Mouse (Mus musculus): ENCODE data around the gene Gpc6. TPM values are rescaled to one million over a fixed set of nuclear protein-coding genes. Genes with fewer than 3 reads are reported as not detected.

Gpc6 gene
- polyA plus RNA-seq, 1 experiment, result 0.29 TPM

DNA sequence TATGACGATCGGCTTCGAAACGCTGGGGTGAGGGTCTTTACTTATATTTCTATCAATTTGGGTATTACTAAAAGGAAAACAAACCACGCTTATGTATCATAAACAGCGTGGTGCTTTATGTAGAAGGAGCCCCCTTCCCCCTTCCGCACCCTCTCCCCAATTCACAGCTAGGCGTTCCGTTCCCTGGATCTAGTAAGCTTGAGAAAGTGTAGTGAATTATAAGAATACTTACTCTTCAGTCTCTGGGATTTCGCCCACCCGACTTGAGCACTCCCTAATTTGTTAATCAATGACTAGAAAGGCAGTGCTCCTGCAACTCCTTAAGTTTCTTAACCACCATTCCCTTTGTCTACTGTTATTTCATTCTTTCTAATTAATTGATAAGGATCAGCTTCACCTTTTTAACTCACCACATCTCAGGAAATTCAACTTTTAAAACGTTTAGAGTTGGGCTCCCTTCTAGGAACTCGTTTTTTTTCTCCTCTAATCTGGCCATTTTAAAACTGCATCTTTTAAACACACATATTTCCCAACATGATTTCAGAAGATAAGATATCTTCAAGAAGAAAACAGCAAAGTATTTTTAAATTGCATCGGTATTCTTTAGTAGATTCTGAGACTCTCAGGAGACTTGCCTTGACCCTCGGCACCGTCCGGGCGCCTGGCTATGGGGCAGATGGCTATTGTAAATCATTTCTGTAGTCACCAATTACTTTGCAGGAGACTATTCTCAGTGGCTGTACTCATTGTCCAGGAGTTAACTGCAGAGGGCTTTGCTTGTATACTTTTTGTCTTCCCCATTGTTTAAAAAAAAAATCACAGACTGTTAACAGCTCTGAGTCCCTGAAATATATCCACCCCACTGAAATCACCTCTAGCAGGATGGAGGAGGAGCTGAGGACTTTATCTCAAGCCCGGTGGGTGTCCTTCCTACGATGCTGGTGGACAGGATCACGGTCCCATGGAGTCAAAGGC, 2.5 kb downstream of the Gpc6 start:
- H3K4me3 ChIP-seq (ENCODE audit: insufficient read depth, low read length), result no peak overlapping the region
- H3K4me1 ChIP-seq (ENCODE audit: control insufficient read depth, insufficient read depth, low read length), result no peaks in the 10 kb centered on the region
- no peak for TF ChIP-seq CTCF (IDR thresholded peaks at IDR 0.05; ENCODE audit: low read depth, low read length)
- TF ChIP-seq POLR2A (IDR thresholded peaks at IDR 0.05; ENCODE audit: borderline replicate concordance, low read depth, low read length), result no peak
- no peak overlapping the region for H3K27ac ChIP-seq (ENCODE audit: insufficient read depth, low read depth, low read length)

- no peak overlapping the region for H3K27ac ChIP-seq (ENCODE audit: insufficient read depth, low read depth, low read length)
- TF ChIP-seq CTCF (IDR thresholded peaks at IDR 0.05; ENCODE audit: low read depth, low read length) (no peak), POLR2A (IDR thresholded peaks at IDR 0.05; ENCODE audit: borderline replicate concordance, low read depth, low read length) (no peak)
- no peak overlapping the region for H3K4me3 ChIP-seq (ENCODE audit: insufficient read depth, low read length)
- H3K4me1 ChIP-seq (ENCODE audit: control insufficient read depth, insufficient read depth, low read length), result no peaks in the 10 kb centered on the region
Measured at GRCm38 (mm10) chr14:116928395-116928794, 3.3 kb downstream of the Gpc6 start.

GRCm38 (mm10) chr14:116928796-116929529, 3.8 kb downstream of the Gpc6 start:
- Histone ChIP-seq H3K4me1 (ENCODE audit: control insufficient read depth, insufficient read depth, low read length) (no peaks in the 10 kb centered on the region), H3K27ac (ENCODE audit: insufficient read depth, low read depth, low read length) (no peak overlapping the region), H3K4me3 (ENCODE audit: insufficient read depth, low read length) (no peak overlapping the region)
- TF ChIP-seq CTCF (IDR thresholded peaks at IDR 0.05; ENCODE audit: low read depth, low read length) (no peak), POLR2A (IDR thresholded peaks at IDR 0.05; ENCODE audit: borderline replicate concordance, low read depth, low read length) (no peak)

- H3K4me1 ChIP-seq (ENCODE audit: control insufficient read depth, insufficient read depth, low read length), result no peaks in the 10 kb centered on the region
- H3K27ac ChIP-seq (ENCODE audit: insufficient read depth, low read depth, low read length), result no peak overlapping the region
- H3K4me3 ChIP-seq (ENCODE audit: insufficient read depth, low read length), result no peak overlapping the region
- TF ChIP-seq CTCF (IDR thresholded peaks at IDR 0.05; ENCODE audit: low read depth, low read length) (no peak), POLR2A (IDR thresholded peaks at IDR 0.05; ENCODE audit: borderline replicate concordance, low read depth, low read length) (no peak)
Measured at GRCm38 (mm10) chr14:116933825-116934224, 8.7 kb downstream of the Gpc6 start.

DNA sequence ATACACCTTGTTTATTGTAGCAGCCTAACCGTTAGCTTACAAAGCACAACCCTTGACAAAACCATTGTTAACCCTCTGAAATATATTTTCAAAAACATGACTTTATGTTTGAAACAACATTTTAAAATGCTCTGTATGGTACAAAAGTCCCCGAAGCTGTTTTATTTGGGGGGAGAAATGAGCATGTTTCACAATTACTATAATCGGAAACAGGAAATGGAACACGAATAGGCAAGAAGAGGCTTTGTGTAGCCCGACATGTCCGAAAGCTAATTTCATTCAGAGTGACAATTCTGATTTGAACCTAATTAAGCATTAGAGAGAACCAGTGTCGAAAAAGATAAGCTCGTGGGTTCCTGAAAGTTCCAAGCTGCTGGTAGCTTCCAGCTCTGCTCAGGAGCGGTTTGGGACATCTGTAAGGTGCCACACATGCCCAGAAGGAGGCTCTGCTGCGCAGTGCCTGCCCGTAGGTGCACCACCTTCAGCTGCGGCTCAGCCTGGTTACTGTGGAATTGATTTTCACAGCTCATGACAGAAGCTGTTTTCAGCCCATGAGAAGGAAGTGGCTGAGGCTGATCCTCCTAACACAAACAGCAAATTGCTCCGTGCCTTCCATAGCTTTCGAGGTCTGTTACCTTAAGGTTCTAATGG, 12.9 kb downstream of the Gpc6 start:
- Histone ChIP-seq H3K4me3 (ENCODE audit: insufficient read depth, low read length) (no peak overlapping the region), H3K27ac (ENCODE audit: insufficient read depth, low read depth, low read length) (no peak overlapping the region), H3K4me1 (ENCODE audit: control insufficient read depth, insufficient read depth, low read length) (no peaks in the 10 kb centered on the region)
- TF ChIP-seq POLR2A (IDR thresholded peaks at IDR 0.05; ENCODE audit: borderline replicate concordance, low read depth, low read length) (no peak), CTCF (IDR thresholded peaks at IDR 0.05; ENCODE audit: low read depth, low read length) (no peak)

DNA sequence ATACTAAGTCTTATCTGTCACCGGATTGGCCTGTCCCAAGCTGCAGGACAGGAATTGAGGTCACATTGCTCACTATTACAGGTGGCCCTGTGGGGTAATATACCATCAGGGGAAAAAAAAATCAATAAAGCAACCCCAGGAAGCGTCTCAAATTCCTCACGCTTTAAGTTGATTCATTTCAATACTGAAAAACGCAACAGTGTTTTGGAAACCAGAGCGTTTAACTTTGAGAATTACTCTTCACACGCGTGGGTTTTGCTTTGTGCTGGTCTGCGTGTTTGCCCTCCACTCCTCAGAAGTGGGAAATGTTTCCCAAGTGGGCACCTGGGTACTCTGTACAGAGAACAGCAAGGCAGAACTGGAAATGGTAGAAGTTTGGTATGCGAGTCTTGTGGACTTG, 13.6 kb downstream of the Gpc6 start:
- H3K4me1 ChIP-seq (ENCODE audit: control insufficient read depth, insufficient read depth, low read length), result no peaks in the 10 kb centered on the region
- no peak overlapping the region for H3K4me3 ChIP-seq (ENCODE audit: insufficient read depth, low read length)
- TF ChIP-seq CTCF (IDR thresholded peaks at IDR 0.05; ENCODE audit: low read depth, low read length) (no peak), POLR2A (IDR thresholded peaks at IDR 0.05; ENCODE audit: borderline replicate concordance, low read depth, low read length) (no peak)
- no peak overlapping the region for H3K27ac ChIP-seq (ENCODE audit: insufficient read depth, low read depth, low read length)

DNA sequence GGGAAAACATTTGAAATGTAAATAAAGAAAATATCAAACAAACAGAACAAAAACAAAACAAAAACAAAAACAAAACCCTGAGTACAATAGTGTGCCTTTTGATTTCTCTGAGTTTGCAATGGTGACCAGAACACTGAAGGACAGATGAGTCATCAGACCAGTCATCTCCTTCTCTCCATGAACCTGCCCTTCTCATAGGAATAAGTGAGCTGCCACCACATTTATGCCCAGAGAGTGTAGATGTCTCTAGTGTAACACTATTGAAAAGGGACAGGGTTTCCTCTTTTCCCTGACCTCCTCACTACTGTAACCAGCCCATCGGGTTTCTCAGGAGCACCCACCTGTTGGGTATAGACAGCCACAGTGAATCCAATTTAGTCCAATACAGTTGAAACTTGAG, 14.4 kb downstream of the Gpc6 start:
- no peak overlapping the region for H3K4me3 ChIP-seq (ENCODE audit: insufficient read depth, low read length)
- no peak for TF ChIP-seq CTCF (IDR thresholded peaks at IDR 0.05; ENCODE audit: low read depth, low read length)
- no peak for TF ChIP-seq POLR2A (IDR thresholded peaks at IDR 0.05; ENCODE audit: borderline replicate concordance, low read depth, low read length)
- H3K27ac ChIP-seq (ENCODE audit: insufficient read depth, low read depth, low read length), result no peak overlapping the region
- no peaks in the 10 kb centered on the region for H3K4me1 ChIP-seq (ENCODE audit: control insufficient read depth, insufficient read depth, low read length)

DNA sequence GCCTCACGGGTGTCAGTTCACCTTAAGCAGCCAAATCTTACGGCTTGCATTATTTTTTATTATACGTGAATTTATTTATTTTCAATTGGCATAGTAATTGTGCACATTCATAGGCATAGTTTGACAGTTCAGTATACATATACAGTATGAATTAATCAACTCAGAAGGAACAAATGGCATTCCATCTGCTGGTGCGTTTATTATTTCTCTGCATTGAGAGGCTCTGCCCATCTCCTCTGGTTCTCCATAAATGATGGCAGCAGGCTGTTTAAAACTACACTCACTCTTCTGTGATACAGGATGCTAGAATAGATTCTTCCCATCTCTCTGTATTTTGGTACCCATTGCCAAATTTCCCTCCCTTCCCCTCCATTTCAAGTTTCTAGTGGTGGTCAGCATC, 16.7 kb downstream of the Gpc6 start:
- no peak for TF ChIP-seq CTCF (IDR thresholded peaks at IDR 0.05; ENCODE audit: low read depth, low read length)
- no peak for TF ChIP-seq POLR2A (IDR thresholded peaks at IDR 0.05; ENCODE audit: borderline replicate concordance, low read depth, low read length)
- no peak overlapping the region for H3K27ac ChIP-seq (ENCODE audit: insufficient read depth, low read depth, low read length)
- H3K4me1 ChIP-seq (ENCODE audit: control insufficient read depth, insufficient read depth, low read length), result no peaks in the 10 kb centered on the region
- no peak overlapping the region for H3K4me3 ChIP-seq (ENCODE audit: insufficient read depth, low read length)

- no peaks in the 10 kb centered on the region for H3K4me1 ChIP-seq (ENCODE audit: control insufficient read depth, insufficient read depth, low read length)
- H3K4me3 ChIP-seq (ENCODE audit: insufficient read depth, low read length), result no peak overlapping the region
- TF ChIP-seq CTCF (IDR thresholded peaks at IDR 0.05; ENCODE audit: low read depth, low read length), result no peak
- no peak for TF ChIP-seq POLR2A (IDR thresholded peaks at IDR 0.05; ENCODE audit: borderline replicate concordance, low read depth, low read length)
- H3K27ac ChIP-seq (ENCODE audit: insufficient read depth, low read depth, low read length), result no peak overlapping the region
Measured at GRCm38 (mm10) chr14:116943751-116944150, 18.6 kb downstream of the Gpc6 start.

Data from bone marrow macrophage, adult 2 months (primary cell).